In the genomic region with DNA sequence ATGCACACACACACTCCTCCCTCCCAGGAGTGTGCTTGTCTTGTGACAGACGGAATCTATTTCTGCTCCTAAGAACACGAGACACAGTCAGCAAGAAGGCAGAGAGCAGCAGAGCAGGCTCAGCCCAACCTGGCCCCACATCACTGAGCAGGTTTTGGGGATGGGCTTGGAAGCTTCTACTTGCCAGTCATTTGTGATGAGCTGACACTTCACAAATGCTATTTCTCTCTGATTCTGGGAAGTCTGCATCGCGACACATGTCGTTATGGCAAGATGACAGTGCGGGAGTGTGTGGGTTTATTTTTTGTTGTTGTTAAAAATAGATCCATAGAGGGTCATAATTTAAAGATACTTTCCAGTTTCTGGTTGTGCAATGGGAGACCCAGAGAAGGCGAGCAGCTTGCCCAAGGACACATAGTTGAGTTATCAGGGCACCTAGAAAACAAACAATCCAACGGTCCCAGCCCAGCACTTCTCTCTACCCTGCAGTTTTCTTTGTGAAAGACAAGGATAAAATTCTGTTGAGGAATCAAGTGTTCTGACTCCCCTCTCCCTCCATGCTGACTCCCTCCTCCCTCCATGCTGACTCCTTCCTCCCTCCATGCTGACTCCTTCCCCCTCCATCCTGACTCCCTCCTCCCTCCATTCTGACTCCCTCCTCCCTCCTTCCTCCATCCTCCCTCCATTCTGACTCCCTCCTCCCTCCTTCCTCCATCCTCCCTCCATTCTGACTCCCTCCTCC, we compare ENCODE assay signal across 12 mouse cellular contexts. TPM values are rescaled to one million over a fixed set of nuclear protein-coding genes. Genes with fewer than 3 reads are reported as not detected.
DNase-seq lines count a peak whose midpoint lies in the region; ATAC-seq lines count a peak whose summit lies in the region.
"Had no signal": no experiment of that assay in that cellular context is flagged by ENCODE, and none has a peak within 500 bp of the region (broad histone marks: within the 10 kb centered on the region; RNA-seq: fewer than 3 reads in every experiment).

No protein-coding gene starts in this region.

- no peak overlapping the region for H3K4me3 ChIP-seq in heart, embryonic 16.5 days (ENCODE audit: low read length)
- no peak overlapping the region for H3K4me3 ChIP-seq in neural tube, embryonic 15.5 days (replicated peaks)

- no peak overlapping the region for H3K4me2 ChIP-seq in heart, embryonic 16.5 days (ENCODE audit: low read depth, low read length)
- no peak overlapping the region for H3K4me2 ChIP-seq in neural tube, embryonic 15.5 days

- 0 out of 2 replicates have a peak, but pooled peaks have one; percentile 37 for ATAC-seq in heart, embryonic 16.5 days (replicated peaks; ENCODE audit: extremely low read depth, insufficient read depth, low FRiP score)
- peak; percentile 72; the same call in 1 of the 2 replicates for ATAC-seq in neural tube, embryonic 15.5 days (ENCODE audit: low FRiP score)
- ATAC-seq: CD4-positive, CD25-positive, alpha-beta regulatory T cell, adult 4 months had no signal

- no peak overlapping the region for H3K9ac ChIP-seq in heart, embryonic 16.5 days (ENCODE audit: low read length)
- no peak overlapping the region for H3K9ac ChIP-seq in neural tube, embryonic 15.5 days (replicated peaks)
- H3K9ac ChIP-seq: liver, embryonic 14.5 days had no signal

- H3K27me3 ChIP-seq in heart, embryonic 16.5 days (ENCODE audit: control insufficient read depth, insufficient read depth, low read length), result no peaks in the 10 kb centered on the region
- no peaks in the 10 kb centered on the region for H3K27me3 ChIP-seq in neural tube, embryonic 15.5 days (replicated peaks)

- peaks cover 7% of the 10 kb centered on the region; the same call in 1 of the 2 replicates for H3K4me1 ChIP-seq in heart, embryonic 16.5 days (ENCODE audit: control insufficient read depth, insufficient read depth, low read length)
- H3K4me1 ChIP-seq in neural tube, embryonic 15.5 days, result 0 out of 2 replicates have a peak, but pooled peaks cover 4% of the 10 kb centered on the region

- no peak for DNase-seq in heart, postnatal 25 days (ENCODE audit: low spot score)
- DNase-seq in neural tube, embryonic 10.5 days (ENCODE audit: extremely low spot score, low spot score), result no peak
- DNase-seq in layer of hippocampus, postnatal 25 days (ENCODE audit: extremely low spot score in 1 of 2, low spot score in 1 of 2), result peak; percentile 27
- DNase-seq in adrenal gland, adult 8-10 months, result no peak
- DNase-seq in kidney, postnatal 25 days, result no peak
- DNase-seq in adrenal gland, postnatal 10 days, result no peak
- DNase-seq: thymus, adult 2 months had no signal

- no peaks in the 10 kb centered on the region for H3K36me3 ChIP-seq in heart, embryonic 16.5 days (ENCODE audit: control insufficient read depth, insufficient read depth)
- H3K36me3 ChIP-seq in neural tube, embryonic 15.5 days, result no peaks in the 10 kb centered on the region

- no peaks in the 10 kb centered on the region for H3K9me3 ChIP-seq in heart, embryonic 16.5 days (replicated peaks; ENCODE audit: control insufficient read depth, low read length)
- no peaks in the 10 kb centered on the region for H3K9me3 ChIP-seq in neural tube, embryonic 15.5 days (replicated peaks)

- 40% methylated on average over 8 of the region's 8 CpGs for WGBS in heart, embryonic 16.5 days
- WGBS in neural tube, embryonic 15.5 days, result 64% methylated on average over 8 of the region's 8 CpGs

- no peak overlapping the region for H3K27ac ChIP-seq in heart, embryonic 16.5 days (ENCODE audit: low read length)
- no peak overlapping the region for H3K27ac ChIP-seq in neural tube, embryonic 15.5 days (replicated peaks)
- H3K27ac ChIP-seq: kidney, postnatal 0 days; liver, embryonic 14.5 days had no signal

- intact Hi-C loops in heart, postnatal 25 days (cut with DNase I), result no loop called here

RNA-seq across cellular contexts. Expression of a gene that starts 41.0 kb away (rescaled TPM):
- polyA plus RNA-seq in heart, embryonic 16.5 days (2015; fragmentation: Nextera tagmentation; extraction: Ambion mirVana), result 22.3 and 22.4 TPM in 2 replicates
- 1 to 10 TPM; 9.5 to 10.0 TPM for total RNA-seq in heart, postnatal 25 days (2021)
- 58.2 and 59.1 TPM in 2 replicates for polyA plus RNA-seq in neural tube, embryonic 15.5 days (2015; fragmentation: Nextera tagmentation; extraction: Ambion mirVana)
- total RNA-seq in layer of hippocampus, postnatal 25 days (2021), result 100 to 1,000 TPM; 185 to 192 TPM
- 10 to 100 TPM; 18.2 to 25.3 (median 21.5) TPM for total RNA-seq in adrenal gland, adult 8-10 months (2022)
- total RNA-seq in adrenal gland, postnatal 10 days (2021), result 10 to 100 TPM; 18.5 to 19.9 TPM

Comparison
In these comparisons a context has a peak if more than half of its experiments do, and no peak if none do; other contexts are left out.
1. DNase-seq: peak in layer of hippocampus, postnatal 25 days (2 of 2); none in heart, postnatal 25 days (single experiment), neural tube, embryonic 10.5 days (single experiment), adrenal gland, adult 8-10 months (single experiment), kidney, postnatal 25 days (0 of 2) and adrenal gland, postnatal 10 days (single experiment).
2. RNA of a gene that starts 41.0 kb away (total RNA-seq): 185 to 192 TPM in layer of hippocampus, postnatal 25 days; 18.2 to 25.3 TPM in adrenal gland, adult 8-10 months, 18.5 to 19.9 TPM in adrenal gland, postnatal 10 days and 9.5 to 10.0 TPM in heart, postnatal 25 days; every median in the first group is over 4 times any median in the second.